Mouse (Mus musculus): ENCODE measurements around the gene Itgam.

Itgam gene

DNA sequence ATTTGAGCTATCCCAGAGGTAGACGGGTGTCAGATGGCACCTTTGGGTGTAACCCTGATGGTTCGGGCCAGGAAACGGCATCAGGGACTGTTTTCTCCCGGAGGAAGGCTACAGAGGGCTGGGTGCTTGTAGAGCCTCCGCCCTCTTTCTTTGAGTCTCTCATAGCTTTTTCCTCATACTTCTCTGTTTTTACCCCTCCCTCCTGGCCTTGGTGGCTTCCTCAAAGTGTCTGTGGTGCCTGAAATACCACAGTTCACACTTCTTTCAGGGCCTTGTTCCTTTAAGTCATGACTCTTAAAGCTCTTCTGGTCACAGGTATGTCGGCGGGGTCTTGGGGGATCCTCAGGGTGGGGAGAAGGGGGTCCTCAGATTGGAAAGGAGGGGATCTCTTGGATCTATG is at the start of gene Itgam, which contains the start of gene Gm49368:
Gene Itgam (plus strand): TSS at position 185 of the 400 bp plus-strand sequence.
Gene Gm49368 (plus strand): TSS at position 228 of the 400 bp plus-strand sequence.
- WGBS = 88% methylated on average over 7 of the region's 7 CpGs

DNA sequence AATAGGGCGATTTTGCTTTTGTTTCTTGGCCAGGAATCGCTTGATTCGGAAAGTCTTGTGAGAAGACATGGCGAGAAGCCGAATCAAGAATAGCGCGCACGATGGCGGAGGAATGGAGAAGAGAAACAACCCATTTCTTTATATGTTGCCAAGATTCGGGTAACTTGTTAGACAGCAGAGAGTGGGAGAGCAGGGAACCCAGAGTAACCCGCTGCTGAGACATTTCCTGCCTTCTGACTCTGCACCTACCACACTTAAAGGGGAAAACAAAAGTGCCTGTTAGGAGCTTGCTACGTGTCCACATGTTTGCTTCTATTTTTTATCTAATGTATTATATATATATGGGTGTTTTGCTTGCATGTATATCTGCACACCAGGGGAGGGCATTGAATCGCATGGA is 49.3 kb upstream of the Itgam start:
- 64% methylated on average over 13 of the region's 13 CpGs for WGBS

DNA sequence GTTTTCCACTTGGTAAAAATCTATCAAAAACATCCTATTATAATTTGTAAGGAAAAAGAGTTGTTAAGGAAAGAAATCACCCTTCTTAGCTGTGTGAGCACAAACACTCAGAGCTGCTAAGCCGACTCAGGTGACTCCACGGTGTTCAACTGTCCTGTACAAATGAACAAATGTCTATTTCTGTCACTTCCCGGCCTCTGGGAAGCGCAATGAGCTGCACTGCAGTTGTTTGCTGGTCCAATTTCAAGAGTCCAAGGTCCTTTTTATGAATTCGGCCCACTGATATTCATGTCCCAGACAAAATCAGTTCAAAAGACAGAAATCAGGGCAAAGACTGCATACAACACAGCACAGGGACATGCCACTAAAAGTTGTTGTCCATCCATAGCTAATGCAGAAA is 46.3 kb upstream of the Itgam start:
- WGBS = 86% methylated on average over 5 of the region's 5 CpGs

DNA sequence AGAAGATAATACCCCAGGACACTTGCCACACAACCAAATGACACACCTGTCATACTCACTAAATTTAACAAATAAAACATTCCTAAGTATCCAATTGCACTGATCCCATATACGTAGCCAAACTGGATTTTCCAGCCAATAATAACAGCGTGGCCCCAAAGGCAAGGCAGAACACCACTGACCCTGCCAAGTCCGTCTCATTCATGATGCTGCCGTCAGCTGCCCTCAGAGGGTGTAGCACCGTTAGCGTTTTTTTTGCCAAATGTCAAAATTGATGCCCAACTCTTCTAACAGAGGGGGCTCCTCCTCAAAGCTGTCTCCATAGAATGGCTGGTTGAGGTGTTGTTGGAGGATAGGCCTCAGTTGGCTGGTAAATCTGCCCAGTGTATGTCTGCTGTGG is 45.8 kb upstream of the Itgam start:
- 86% methylated on average over 6 of the region's 6 CpGs for WGBS

DNA sequence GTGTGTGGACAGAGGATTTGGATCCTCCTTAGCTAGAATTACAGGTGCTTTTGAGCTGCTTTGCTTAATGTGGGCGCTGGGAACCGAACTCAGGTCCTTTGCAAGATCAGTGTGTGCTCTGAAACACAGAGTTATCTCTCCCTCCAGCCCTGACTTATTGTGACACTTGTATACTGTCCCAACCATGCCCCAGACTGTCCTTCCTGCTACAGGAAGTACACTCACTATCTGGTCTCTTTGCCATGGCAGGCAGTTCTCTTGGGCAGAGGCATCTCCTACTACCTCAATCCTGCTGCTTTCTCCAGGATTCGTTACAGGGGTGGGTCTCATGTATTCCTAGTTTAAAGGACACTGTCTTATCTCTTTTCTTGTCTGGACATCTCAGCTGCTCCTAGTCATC is 44.2 kb upstream of the Itgam start:
- WGBS = 88% methylated on average over 3 of the region's 3 CpGs

DNA sequence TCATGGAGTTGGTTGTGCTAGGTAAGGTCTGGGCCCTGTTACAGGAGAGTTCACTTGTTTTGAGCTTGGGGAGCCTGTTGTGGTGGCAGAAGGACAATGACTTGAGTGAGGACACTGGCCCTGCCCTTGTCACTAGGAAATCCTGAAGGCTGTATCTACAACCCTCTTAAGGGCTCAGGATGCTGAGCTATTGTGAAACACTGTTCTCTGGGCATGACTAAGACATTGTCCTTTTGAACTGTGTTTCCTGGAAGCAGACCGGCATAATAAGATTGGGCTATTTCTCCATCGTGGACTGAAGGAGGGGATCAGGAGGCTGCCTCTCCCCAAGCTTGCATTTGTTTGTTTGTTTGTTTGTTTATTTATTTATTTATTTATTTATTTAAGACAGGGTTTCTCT is 43.3 kb upstream of the Itgam start:
- WGBS = 69% methylated on average over 2 of the region's 2 CpGs

DNA sequence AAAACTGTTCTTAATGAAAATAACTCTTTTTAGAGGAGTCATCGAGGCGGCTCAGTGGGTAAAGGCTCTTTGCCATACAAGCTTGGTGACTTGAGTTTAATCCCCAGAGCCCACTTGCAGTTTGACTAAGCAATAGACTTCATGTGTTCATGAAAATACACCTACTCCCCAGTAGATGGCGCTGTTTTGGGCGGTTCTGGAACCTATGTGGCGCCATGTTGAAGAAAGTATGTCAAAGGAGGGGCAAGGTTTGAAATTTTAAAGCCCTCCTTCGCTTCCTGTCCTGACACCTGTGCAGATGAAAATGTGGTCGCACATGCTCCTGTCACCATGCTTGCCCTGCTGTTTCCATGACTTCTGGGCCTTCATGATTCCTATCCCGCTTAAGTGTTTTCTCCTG is 39.5 kb upstream of the Itgam start:
- 69% methylated on average over 8 of the region's 8 CpGs for WGBS

DNA sequence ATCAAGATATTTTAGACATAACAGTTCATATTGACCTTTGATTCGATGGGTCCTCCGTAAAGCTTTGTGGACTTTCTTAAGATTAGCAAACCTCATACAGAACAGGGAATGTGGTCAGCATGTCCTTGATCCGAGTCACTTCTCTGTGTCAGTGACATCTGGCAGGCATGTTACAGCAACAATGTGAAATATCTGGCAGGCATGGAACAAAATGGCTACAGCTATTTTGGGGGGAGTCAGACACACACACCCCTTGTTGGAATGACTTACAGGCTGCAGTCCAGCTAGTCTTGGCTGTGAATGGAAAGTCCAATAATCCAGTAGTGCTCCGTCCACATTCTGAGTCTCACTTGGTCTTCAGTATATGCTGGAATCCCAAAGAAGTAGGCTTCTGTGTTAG is 38.9 kb upstream of the Itgam start:
- WGBS = 93% methylated on average over 4 of the region's 4 CpGs

DNA sequence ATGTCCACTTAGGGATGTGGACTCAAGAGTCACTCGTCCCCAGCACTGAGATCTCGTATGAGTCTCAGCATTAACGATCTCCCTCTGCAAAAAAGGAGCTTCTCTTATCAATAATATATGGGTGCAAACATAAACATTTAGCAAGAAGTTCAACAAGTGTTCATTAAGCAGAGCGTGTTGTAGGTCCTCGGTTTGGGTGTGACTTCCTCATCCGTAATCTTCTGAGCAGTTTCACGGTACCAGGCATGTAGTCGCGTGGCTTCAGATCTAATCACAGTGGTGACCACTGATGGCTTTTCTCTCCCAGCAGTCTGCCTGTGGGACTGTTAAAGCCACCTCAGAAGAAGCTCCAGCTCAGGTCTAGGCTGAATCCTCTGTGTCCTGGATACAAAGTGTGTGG is 38.1 kb upstream of the Itgam start:
- 94% methylated on average over 9 of the region's 9 CpGs for WGBS

DNA sequence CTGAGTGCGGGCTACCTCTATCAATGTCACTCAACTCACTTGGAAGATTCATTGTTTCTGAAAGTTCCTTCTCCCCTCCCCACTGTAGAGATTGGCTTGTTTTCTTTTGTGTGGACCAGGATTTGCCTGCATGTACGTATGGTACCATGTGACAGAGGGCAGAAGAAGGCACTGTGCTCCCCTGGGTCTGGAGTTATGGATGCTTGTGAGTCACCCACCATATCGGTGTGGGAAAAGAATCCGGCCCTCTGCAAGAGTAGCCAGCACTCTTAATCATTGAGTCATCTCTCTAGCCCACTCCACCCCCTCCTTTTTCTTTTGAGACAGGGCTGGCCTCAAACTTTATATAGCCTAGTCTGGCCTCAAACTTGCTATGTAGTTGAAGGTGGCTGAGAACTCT is 37.5 kb upstream of the Itgam start:
- 71% methylated on average over 4 of the region's 4 CpGs for WGBS

DNA sequence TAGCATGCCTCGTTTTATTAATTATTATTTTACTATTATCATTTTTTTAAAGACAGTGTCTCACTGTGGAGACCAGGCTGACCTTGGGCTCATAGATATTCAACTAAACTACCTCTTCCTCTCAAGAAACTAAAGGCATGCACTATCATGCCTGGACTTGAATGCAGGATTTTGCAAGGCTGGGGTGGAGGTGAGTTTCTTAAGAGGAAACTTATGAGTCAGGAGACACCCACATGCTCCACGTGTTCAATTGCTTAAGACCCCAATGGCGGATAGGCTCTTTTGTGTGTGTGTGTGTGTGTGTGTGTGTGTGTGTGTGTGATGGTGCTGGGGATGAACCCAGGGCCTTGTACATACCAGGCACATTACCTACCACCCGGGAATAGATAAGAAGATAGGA is 37.1 kb upstream of the Itgam start:
- WGBS = 71% methylated on average over 4 of the region's 4 CpGs

DNA sequence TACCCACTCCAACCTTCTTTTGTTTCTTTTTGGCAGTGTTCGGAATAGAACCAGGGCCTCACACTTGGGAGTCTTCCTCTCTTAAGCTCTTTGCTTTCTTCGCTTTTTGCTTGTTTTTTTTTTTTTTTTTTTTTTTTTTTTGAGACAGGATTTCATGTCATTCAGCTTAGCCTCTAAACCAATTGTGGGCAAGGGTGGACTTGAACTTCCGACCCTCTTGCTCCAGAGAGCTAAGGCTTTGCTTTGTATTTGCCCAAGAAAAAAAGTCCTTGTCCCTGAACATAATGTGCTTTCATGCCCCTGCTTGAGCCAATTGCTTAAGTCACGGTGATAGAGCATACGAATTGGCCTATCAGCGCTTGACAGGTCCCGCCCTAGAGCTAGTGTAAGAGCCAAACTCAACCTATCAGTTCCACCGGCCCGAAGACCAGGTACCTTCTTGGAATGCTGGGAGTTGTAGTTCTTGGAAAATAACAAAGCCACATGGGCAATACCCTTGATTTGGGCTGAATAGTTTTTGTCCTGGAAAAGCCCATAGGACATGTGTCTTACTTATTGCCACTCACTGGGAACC is 30.9 kb upstream of the Itgam start:
- WGBS = 64% methylated on average over 9 of the region's 9 CpGs

DNA sequence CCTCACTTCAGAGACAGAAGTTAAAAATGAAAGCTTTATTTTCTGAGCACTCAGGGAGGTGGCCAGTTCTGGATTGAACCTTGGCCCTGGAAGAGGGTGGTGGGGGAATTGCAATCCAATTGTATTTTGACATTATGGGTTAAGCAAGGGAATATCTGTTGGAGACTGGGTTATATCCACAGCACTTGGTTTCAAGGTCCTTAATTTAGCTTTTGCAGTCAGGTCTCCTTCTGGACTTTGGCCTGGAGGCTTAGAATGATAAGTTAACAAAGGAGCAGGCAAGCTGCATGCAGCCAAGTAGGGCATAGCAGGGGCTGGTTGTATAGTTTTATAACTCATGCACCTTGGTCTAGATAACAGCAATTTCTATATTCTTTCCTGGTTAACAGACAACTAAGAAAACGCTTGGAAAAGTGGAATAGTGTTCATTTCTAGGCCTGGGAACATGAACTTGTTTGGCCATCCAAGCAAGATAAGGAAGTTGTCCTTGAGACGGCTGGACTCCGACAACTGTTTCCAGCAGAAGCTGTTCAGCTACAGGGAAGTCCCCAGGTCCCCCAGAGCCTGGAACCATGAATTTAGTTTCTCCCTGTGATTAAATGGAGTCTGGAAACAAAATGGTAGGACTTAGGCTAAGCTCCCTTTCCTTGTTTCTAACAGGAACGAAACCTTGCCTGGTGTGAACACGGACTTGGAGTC is 30.0 kb upstream of the Itgam start:
- 95% methylated on average over 5 of the region's 5 CpGs for WGBS

DNA sequence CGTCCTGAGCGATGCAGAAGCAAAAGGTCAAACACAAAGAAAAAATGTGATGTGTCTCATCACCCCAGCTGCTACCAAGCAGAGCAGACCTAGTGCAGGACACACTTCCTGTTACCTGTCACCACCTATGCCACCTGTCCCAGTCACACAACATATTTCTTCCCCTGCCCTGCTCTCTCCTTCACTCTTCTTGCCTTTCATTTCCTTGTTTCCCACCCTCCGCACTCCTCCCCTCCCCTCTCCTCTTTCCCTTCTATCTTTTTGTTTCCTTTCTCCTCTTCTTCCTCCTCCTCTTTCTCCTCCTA is 29.5 kb upstream of the Itgam start:
- 97% methylated on average over 3 of the region's 3 CpGs for WGBS

DNA sequence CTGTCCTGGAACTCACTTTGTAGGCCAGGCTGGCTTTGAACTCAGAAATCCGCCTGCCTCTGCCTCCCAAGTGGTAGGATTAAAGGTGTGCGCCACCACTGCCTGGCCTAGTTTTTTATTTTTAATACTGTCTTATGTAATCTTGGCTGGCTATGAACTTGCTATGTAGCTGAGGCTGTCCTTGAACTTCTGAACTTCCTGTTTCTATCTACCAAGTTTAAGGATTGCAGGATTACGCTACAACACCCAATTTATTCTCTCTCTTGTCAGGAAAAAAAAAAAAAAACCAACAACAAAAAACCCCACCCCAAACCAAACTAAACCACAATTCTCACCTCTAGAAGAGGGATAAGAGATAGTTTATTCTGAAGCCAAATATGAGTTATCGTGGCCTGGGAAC is 28.8 kb upstream of the Itgam start:
- 95% methylated on average over 4 of the region's 4 CpGs for WGBS

DNA sequence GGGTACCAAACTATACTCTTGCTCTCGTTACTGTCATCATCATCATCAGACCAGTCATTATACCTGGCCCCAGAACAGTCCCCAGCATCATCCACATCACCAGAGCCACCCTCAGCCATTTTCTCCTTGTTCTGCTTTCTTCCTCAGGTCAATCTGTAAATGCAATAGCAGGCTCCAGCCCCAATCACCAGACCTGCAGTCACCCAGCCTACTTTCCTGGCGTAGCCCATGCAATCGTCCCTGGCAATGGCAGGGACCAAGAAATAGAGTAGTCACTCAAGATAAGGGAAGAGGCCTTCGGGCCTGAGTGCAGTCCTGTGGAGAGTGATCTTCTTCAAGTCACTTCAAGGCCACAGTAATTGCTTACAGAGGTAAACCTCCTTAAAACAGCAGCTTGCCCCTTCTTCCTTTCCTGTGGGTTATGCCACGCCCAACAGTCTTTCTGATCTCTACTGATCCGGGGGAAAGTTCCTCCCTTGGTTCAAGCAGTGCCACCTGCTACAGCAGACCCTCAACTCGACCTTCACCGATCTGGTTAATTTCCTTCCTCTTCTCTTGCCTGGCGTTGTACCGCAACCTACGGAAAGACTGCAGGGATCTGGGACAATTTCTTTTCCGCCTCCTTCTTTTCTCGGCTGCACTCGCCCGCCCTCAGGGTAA is 20.1 kb upstream of the Itgam start:
- 83% methylated on average over 15 of the region's 15 CpGs for WGBS

DNA sequence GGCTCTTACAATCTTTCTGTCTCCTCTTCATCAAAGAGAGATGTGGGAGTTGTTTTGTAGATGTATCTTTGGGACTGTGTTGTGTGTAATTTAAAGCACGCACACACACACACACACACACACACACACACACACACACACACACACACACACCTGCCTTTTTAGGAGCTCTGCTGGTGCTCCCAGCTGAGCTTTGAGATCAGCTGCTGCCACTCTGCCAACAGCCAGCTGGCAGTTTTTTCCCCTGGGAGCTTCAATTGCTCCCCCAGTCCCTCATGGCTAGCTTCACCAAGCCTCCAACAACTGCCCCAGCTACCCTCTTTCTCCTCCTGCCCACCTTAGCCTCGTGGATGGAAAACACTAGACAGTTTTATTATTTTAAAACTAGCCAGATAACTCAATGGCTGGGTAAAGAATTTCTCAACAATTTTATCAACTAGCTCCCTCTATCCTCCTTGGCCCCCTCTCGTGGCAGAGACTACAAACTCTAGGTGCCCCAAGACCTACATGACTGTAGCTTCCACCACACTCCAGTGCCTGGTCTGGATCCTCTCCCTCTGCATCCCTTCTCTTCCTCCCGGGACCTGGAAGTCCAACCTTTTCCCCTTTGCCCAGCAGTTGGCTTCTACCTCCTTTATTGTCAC is 18.2 kb upstream of the Itgam start:
- WGBS = 73% methylated on average over 4 of the region's 4 CpGs

DNA sequence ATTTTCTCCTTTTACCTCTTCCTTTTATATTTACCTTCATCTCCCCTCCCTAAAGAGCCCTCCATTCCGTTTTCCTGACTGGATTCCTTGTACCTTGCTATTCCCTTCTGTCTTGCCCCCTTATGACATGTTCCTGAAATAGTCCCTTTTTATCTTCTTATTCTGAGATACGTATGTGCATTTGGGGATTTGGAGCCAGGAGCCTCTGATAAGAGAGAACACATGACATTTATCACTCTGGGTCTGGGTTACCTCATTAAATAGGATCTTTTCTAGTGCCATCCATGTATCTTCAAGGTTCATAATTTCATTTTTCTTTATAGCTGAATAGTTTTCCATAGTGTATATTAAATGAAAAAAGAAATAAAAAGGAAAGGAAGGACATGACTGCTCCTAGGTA is 16.8 kb upstream of the Itgam start:
- 73% methylated on average over 2 of the region's 2 CpGs for WGBS

DNA sequence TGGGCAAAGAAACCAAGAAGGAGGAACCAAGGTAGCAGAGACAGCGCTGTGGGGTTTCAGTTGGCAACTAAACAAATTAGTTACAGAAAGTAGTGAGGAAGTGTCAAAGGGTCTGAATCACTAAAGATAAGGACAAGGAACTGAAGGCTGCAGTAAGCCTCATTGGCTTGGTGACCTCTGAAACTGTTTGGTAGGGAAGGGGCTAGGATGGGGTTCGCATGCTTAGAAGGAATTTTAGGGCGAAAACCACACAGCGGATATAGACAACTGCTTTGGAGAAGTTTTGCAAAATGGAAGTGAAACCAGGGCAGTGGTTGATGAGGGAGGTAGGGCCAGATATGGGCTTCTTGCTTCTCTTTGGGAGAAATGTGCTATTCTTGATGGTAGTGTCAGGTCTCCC is 13.6 kb upstream of the Itgam start:
- 88% methylated on average over 4 of the region's 4 CpGs for WGBS

DNA sequence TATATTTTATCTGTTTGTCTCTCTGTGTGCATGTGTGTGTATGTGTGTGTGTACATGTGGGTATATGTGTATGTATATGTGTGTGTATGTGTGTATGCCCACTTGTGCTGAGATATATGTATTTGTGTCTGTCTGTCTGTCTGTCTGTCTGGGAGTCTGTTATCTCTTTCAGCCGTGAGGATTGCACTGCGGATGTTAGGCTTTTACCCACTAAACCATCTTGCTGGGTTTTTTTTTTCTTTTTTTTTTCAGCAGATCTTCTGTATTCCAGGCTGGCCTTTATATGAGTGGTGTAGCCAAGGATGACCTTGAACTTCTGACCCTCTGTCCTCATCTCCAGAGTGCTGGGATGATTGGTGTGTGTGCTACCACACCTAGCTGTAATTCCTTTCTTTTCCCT is 13.2 kb upstream of the Itgam start:
- WGBS = 87% methylated on average over 2 of the region's 2 CpGs

DNA sequence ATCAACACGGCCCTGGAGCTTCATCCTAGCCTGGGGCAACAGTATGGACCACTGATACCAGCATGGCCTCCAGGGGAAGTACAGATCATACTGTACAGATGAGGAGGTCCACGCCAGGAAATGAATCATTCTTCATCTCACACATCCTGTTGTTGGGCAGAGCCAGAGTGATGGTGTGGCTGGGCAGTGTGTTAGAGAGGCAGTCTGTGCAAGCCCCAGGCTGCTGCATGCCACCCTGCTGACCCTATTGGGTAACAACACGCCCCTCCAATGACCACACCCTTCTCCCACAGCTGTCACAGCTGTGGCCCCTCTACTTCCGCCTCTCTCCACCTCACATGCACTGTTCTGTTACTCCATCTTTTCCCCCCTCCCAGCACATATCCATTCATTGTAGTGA is 11.7 kb upstream of the Itgam start:
- 74% methylated on average over 4 of the region's 4 CpGs for WGBS

DNA sequence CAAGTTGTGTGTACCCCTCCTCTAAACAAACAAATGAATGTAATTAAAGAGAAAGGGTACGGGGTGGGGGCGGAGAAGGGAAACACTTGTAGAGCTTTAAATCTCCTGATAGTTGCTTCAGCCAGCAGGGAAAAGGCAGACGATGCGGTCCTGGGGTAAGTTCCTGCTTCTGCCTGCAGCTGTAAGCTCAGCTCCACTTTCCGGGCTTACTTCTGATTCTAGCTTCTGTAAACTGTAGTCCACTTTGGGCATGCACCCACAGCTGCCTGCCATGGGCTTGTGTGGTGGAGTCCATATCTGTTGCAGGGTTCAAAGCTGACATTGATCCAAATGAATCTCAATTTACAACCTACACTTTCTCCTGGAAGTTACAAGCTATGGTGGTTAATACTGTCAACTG is 9.4 kb upstream of the Itgam start:
- 82% methylated on average over 5 of the region's 5 CpGs for WGBS

DNA sequence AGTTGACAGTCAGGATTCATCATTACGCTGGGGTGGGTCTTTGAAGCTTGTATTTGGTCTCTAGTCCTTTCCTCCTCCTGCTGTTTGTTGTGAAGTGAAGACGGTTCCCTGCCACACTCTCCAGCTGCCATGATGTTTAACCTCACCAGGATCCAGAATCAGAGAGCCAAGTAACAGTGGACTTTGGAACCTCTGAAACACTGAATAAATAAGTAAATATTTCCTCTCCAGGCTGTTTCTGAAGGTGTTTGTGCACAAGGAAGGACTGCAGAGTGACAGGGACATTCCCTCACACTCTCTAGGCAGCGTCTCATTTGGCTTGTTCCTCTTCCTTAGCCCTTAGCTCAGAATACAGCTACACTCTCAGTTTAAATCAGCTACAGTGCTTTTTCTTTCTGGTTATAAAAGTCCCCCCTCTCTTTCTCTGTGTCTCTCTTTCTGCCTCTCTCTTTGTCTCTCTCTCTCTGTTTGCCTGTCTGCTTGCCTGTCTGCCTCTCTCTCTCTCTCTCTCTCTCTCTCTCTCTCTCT is 5.5 kb upstream of the Itgam start:
- WGBS = 79% methylated on average over 3 of the region's 3 CpGs

Measured in cerebral cortex, adult 2 months (tissue).